Mouse (Mus musculus): ENCODE measurements around the gene Gnat1.

The Gnat1 gene

GRCm38 (mm10) chr9:107699376-107699980 lies 20.0 kb upstream of the Gnat1 start:
- DNase-seq, result no peak

GRCm38 (mm10) chr9:107698611-107699190 lies 19.2 kb upstream of the Gnat1 start:
- no peak for DNase-seq

GRCm38 (mm10) chr9:107697811-107698521 lies 18.5 kb upstream of the Gnat1 start:
- DNase-seq, result no peak

- DNase-seq, result no peak
Measured at GRCm38 (mm10) chr9:107696845-107697610, 17.5 kb upstream of the Gnat1 start.

- no peak for DNase-seq
Measured at GRCm38 (mm10) chr9:107696106-107696479, 16.6 kb upstream of the Gnat1 start.

GRCm38 (mm10) chr9:107695441-107696105 lies 16.1 kb upstream of the Gnat1 start:
- no peak for DNase-seq

GRCm38 (mm10) chr9:107694627-107695026 lies 15.1 kb upstream of the Gnat1 start:
- DNase-seq, result no peak

- DNase-seq, result no peak
Measured at GRCm38 (mm10) chr9:107693433-107693987, 14.0 kb upstream of the Gnat1 start.

GRCm38 (mm10) chr9:107692785-107693184 lies 13.3 kb upstream of the Gnat1 start:
- no peak for DNase-seq

GRCm38 (mm10) chr9:107690391-107690790 lies 10.9 kb upstream of the Gnat1 start:
- no peak for DNase-seq

- DNase-seq, result no peak
Measured at GRCm38 (mm10) chr9:107688939-107689338, 9.4 kb upstream of the Gnat1 start.

GRCm38 (mm10) chr9:107688415-107688814 lies 8.9 kb upstream of the Gnat1 start:
- DNase-seq, result no peak

GRCm38 (mm10) chr9:107685231-107685981 lies 5.9 kb upstream of the Gnat1 start:
- DNase-seq, result no peak

GRCm38 (mm10) chr9:107682405-107682804 lies 2.9 kb upstream of the Gnat1 start:
- DNase-seq, result no peak

GRCm38 (mm10) chr9:107678861-107679260 lies 651 bp downstream of the Gnat1 start:
- no peak for DNase-seq

GRCm38 (mm10) chr9:107677819-107678526 lies 1.5 kb downstream of the Gnat1 start:
- DNase-seq, result peak; percentile 46

GRCm38 (mm10) chr9:107677091-107677784 lies 2.3 kb downstream of the Gnat1 start:
- DNase-seq, result no peak

- DNase-seq, result no peak
Measured at GRCm38 (mm10) chr9:107676302-107676701, 3.2 kb downstream of the Gnat1 start.

- DNase-seq, result peak; percentile 73
Measured at GRCm38 (mm10) chr9:107675671-107676301, 3.7 kb downstream of the Gnat1 start.

All from right cerebral cortex, postnatal 25 days (tissue).